Mouse (Mus musculus) myocyte (in vitro differentiated cells): ENCODE measurements around the gene Tpsb2. TPM values are rescaled to one million over a fixed set of nuclear protein-coding genes. Genes with fewer than 3 reads are reported as not detected.

Source experiments
- H3K27me3 ChIP-seq: one replicate; pipeline ENCODE4 v1.6.1; 2011; ENCODE audit not compliant: control insufficient read depth, insufficient read depth, insufficient read length
- H3K36me3 ChIP-seq: one replicate; pipeline ENCODE4 v1.6.1; 2011; ENCODE audit not compliant: control insufficient read depth, insufficient read depth
- H3K4me2 ChIP-seq: one replicate; pipeline ENCODE4 v1.6.1; 2011; ENCODE audit warnings: low read depth, control low read depth
- H3K4me3 ChIP-seq: one replicate; pipeline ENCODE4 v1.5.1; 2011; ENCODE audit warnings: mild to moderate bottlenecking, control low read depth, moderate library complexity
- H3K79me2 ChIP-seq: one replicate; pipeline ENCODE4 v1.6.1; 2011; ENCODE audit not compliant: control insufficient read depth, insufficient read depth
- H3ac ChIP-seq: one replicate; pipeline ENCODE4 v1.6.1; 2011; ENCODE audit not compliant: control insufficient read depth, insufficient read length
- CEBPB ChIP-seq: IDR thresholded peaks from 2 replicates; pipeline ENCODE4 v1.6.1; 2011; ENCODE audit warnings: mild to moderate bottlenecking, moderate library complexity; ENCODE audit not compliant: poor library complexity, insufficient read depth, severe bottlenecking
- E2F4 ChIP-seq: IDR thresholded peaks from one replicate; pipeline ENCODE4 v1.6.1; 2011; ENCODE audit warnings: mild to moderate bottlenecking, control low read depth, moderate library complexity; ENCODE audit not compliant: insufficient read depth
- MAX ChIP-seq: IDR thresholded peaks from one replicate; pipeline ENCODE4 v1.6.1; 2011; ENCODE audit warnings: low read depth, mild to moderate bottlenecking, control low read depth
- MYOD1 ChIP-seq, 3 experiments: IDR thresholded peaks; one replicate each; pipeline ENCODE4 v1.6.1; 2011; ENCODE audit warnings: control low read depth in 2 of 3, low read depth in 2 of 3, mild to moderate bottlenecking in 2 of 3, moderate library complexity in 1 of 3; ENCODE audit not compliant: insufficient read length in 2 of 3, control insufficient read depth in 1 of 3
- MYOG ChIP-seq, 3 experiments: IDR thresholded peaks; one replicate each; pipeline ENCODE4 v1.6.1; 2011; ENCODE audit warnings: control low read depth in 2 of 3, low read depth in 2 of 3, mild to moderate bottlenecking in 2 of 3; ENCODE audit not compliant: insufficient read length in 2 of 3, control insufficient read depth in 1 of 3, insufficient read depth in 1 of 3
- POLR2A ChIP-seq: IDR thresholded peaks from one replicate; pipeline ENCODE4 v1.6.1; 2011; ENCODE audit warnings: low read depth, mild to moderate bottlenecking, control low read depth, moderate library complexity; ENCODE audit not compliant: insufficient read length
- POLR2AphosphoS2 ChIP-seq: IDR thresholded peaks from one replicate; pipeline ENCODE4 v1.6.1; 2011; ENCODE audit warnings: low read depth, control low read depth; ENCODE audit not compliant: insufficient read length
- REST ChIP-seq: IDR thresholded peaks from one replicate; pipeline ENCODE4 v1.6.1; 2011; ENCODE audit warnings: mild to moderate bottlenecking, control low read depth, moderate library complexity; ENCODE audit not compliant: insufficient read depth, insufficient read length
- SRF ChIP-seq: IDR thresholded peaks from one replicate; pipeline ENCODE4 v1.6.1; 2011; ENCODE audit warnings: low read depth; ENCODE audit not compliant: control insufficient read depth, insufficient read length
- TCF12 ChIP-seq: IDR thresholded peaks from one replicate; pipeline ENCODE4 v1.6.1; 2011; ENCODE audit warnings: mild to moderate bottlenecking, control low read depth; ENCODE audit not compliant: poor library complexity, insufficient read depth, severe bottlenecking
- TCF3 ChIP-seq: IDR thresholded peaks from one replicate; pipeline ENCODE4 v1.6.1; 2011; ENCODE audit warnings: low read depth, control low read depth; ENCODE audit not compliant: insufficient read length
- USF1 ChIP-seq: IDR thresholded peaks from one replicate; pipeline ENCODE4 v1.6.1; 2011; ENCODE audit warnings: low read depth, mild to moderate bottlenecking, control low read depth, moderate library complexity
- polyA plus RNA-seq: library from polyadenylated mRNA; unstranded; fragments of >200 nt; fragmentation: generic; extraction: Trizol; gene quantifications from one replicate; pipeline ENCODE4 v1.2.1, GENCODE M21; 2012; ENCODE audit warnings: missing spikeins

Tpsb2 gene
- polyA plus RNA-seq, 1 experiment: not detected

- TF ChIP-seq POLR2A (no peak), TCF3 (no peak), USF1 (no peak), E2F4 (no peak), REST (no peak)
- no peaks in the 10 kb centered on the region for H3K36me3 ChIP-seq
- no peak overlapping the region for H3ac ChIP-seq
- no peak overlapping the region for H3K4me2 ChIP-seq
- H3K27me3 ChIP-seq: peaks cover 23% of the 10 kb centered on the region
- H3K79me2 ChIP-seq: no peaks in the 10 kb centered on the region
- no peak overlapping the region for H3K4me3 ChIP-seq
Measured at GRCm38 (mm10) chr17:25402224-25402623, 36.1 kb downstream of the Tpsb2 start.

- H3ac ChIP-seq: no peak overlapping the region
- H3K4me2 ChIP-seq: no peak overlapping the region
- TF ChIP-seq MYOD1 (IDR thresholded peaks at IDR 0.05; ENCODE audit: control insufficient read depth in 1 of 3, insufficient read length in 2 of 3, low read depth in 2 of 3): no peak
- TF ChIP-seq TCF12: no peak
- TF ChIP-seq MYOG (IDR thresholded peaks at IDR 0.05; ENCODE audit: control insufficient read depth in 1 of 3, insufficient read depth in 1 of 3, insufficient read length in 2 of 3, low read depth in 2 of 3): no peak
- no peak for TF ChIP-seq MAX
- TF ChIP-seq POLR2A: no peak
- TF ChIP-seq REST: no peak
- no peak for TF ChIP-seq CEBPB
- no peak for TF ChIP-seq TCF3
- TF ChIP-seq POLR2AphosphoS2: no peak
- no peak for TF ChIP-seq SRF
- TF ChIP-seq E2F4: no peak
- TF ChIP-seq USF1: no peak
- peaks cover 9% of the 10 kb centered on the region for H3K27me3 ChIP-seq
- no peak overlapping the region for H3K4me3 ChIP-seq
- no peaks in the 10 kb centered on the region for H3K36me3 ChIP-seq
- no peaks in the 10 kb centered on the region for H3K79me2 ChIP-seq
Measured at GRCm38 (mm10) chr17:25404190-25404589, 38.1 kb downstream of the Tpsb2 start.

GRCm38 (mm10) chr17:25405224-25405895 lies 39.3 kb downstream of the Tpsb2 start:
- Histone ChIP-seq H3K79me2 (no peaks in the 10 kb centered on the region), H3K36me3 (no peaks in the 10 kb centered on the region), H3ac (no peak overlapping the region), H3K4me3 (no peak overlapping the region), H3K27me3 (peaks cover 9% of the 10 kb centered on the region), H3K4me2 (no peak overlapping the region)
- TF ChIP-seq E2F4 (no peak), REST (no peak), POLR2AphosphoS2 (no peak), CEBPB (no peak), USF1 (no peak), SRF (no peak), MYOG (IDR thresholded peaks at IDR 0.05; ENCODE audit: control insufficient read depth in 1 of 3, insufficient read depth in 1 of 3, insufficient read length in 2 of 3, low read depth in 2 of 3) (no peak), POLR2A (no peak), TCF3 (no peak), MYOD1 (IDR thresholded peaks at IDR 0.05; ENCODE audit: control insufficient read depth in 1 of 3, insufficient read length in 2 of 3, low read depth in 2 of 3) (no peak), TCF12 (no peak)

GRCm38 (mm10) chr17:25406011-25406441 lies 39.9 kb downstream of the Tpsb2 start:
- Histone ChIP-seq H3K36me3 (no peaks in the 10 kb centered on the region), H3K79me2 (no peaks in the 10 kb centered on the region), H3K27me3 (peaks cover 9% of the 10 kb centered on the region), H3K4me2 (no peak overlapping the region), H3ac (no peak overlapping the region), H3K4me3 (no peak overlapping the region)
- no peak for TF ChIP-seq POLR2AphosphoS2
- no peak for TF ChIP-seq POLR2A
- no peak for TF ChIP-seq TCF3
- no peak for TF ChIP-seq MYOG (IDR thresholded peaks at IDR 0.05; ENCODE audit: control insufficient read depth in 1 of 3, insufficient read depth in 1 of 3, insufficient read length in 2 of 3, low read depth in 2 of 3)
- no peak for TF ChIP-seq REST
- TF ChIP-seq CEBPB: no peak
- no peak for TF ChIP-seq USF1
- no peak for TF ChIP-seq TCF12

GRCm38 (mm10) chr17:25407352-25407751 lies 41.2 kb downstream of the Tpsb2 start:
- H3K27me3 ChIP-seq: peaks cover 6% of the 10 kb centered on the region
- H3ac ChIP-seq: no peak overlapping the region
- H3K36me3 ChIP-seq: no peaks in the 10 kb centered on the region
- H3K79me2 ChIP-seq: no peaks in the 10 kb centered on the region
- H3K4me2 ChIP-seq: no peak overlapping the region
- no peak overlapping the region for H3K4me3 ChIP-seq
- TF ChIP-seq POLR2A (no peak), TCF3 (no peak), REST (no peak), E2F4 (no peak), SRF (no peak), CEBPB (no peak), USF1 (no peak), TCF12 (no peak), MYOG (IDR thresholded peaks at IDR 0.05; ENCODE audit: control insufficient read depth in 1 of 3, insufficient read depth in 1 of 3, insufficient read length in 2 of 3, low read depth in 2 of 3) (no peak), POLR2AphosphoS2 (no peak), MYOD1 (IDR thresholded peaks at IDR 0.05; ENCODE audit: control insufficient read depth in 1 of 3, insufficient read length in 2 of 3, low read depth in 2 of 3) (no peak), MAX (no peak)
